Mouse (Mus musculus): Measurements from ENCODE around the gene Lrrc20. TPM values are rescaled to one million over a fixed set of nuclear protein-coding genes. Genes with fewer than 3 reads are reported as not detected.
"Not testable (repeated sequence)": the region's sequence is repeated elsewhere in the genome, so short reads cannot be mapped to it uniquely, and the experiment has no call there.

Lrrc20 gene
- polyA plus RNA-seq, 2 experiments: 6.1 to 6.4 TPM

DNA sequence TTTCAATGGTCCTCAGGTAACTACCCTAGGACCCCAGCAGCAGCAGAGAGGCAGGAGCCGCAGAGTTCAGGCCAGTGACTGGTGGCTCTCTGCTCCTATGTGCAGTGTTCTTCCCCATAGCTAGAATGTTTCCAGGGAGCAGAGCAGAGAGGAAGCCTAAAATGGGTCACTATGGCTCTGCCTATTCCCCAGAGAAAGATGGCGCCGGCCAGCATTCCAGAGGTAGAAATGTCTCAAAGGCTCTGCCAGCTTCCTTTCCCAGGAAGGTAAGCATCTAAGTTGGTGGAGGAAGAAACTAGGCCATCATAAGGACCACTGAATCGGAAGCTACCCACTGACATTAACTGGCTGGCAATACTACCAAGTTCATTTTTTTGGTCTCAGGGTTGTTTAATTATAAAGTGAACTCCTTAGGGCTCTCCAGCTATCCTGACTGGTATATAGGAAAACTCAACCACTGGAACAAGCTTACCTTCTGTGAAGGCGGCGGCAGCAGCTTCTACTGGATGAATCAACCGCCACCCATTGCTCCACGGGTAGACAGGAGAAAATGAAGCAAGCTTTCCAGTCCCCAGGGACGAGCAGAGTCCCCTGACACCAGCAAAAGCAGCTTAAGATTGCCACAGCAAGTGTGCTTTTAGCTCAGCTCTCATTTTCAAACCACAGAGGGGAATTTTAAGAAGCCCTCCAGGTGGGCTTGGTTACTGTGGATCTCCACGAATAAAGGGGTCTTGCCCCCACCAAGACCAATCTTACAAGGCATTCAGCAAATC, 27.8 kb upstream of the Lrrc20 start:
- WGBS (ENCODE audit: insufficient replicate concordance): 80% methylated on average over 10 of the region's 10 CpGs
- no peak for TF ChIP-seq EP300 (IDR thresholded peaks at IDR 0.05; ENCODE audit: low read depth)

DNA sequence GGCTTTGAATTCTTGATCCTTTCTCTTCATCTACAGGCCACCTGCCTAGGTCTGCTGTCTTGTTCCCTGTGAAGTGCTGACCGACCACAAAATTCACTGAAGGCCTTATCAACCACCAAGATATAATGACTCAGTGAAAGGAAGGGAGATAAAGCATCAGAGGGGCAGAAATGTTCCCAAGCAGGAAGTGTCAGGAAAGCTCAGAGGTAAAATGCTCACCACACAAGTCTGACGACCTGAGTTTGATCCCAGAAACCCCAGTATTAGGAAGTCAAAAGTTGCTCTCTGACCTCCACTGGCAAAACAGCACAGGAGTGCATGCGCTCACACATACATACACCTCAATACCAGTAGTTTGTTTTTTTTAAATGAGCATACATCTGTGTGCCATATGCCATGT, 26.8 kb upstream of the Lrrc20 start:
- Histone ChIP-seq H3K27ac (no peak overlapping the region), H3K4me1 (replicated peaks; ENCODE audit: control insufficient read depth in 2 of 2, insufficient read depth in 2 of 2, low read length in 1 of 2) (peaks cover 16 to 40% of the 10 kb centered on the region in 2 experiments), H3K9ac (replicated peaks) (peak overlapping the region; percentile 37), H3K4me3 (ENCODE audit: insufficient read depth in 1 of 2, low read depth in 2 of 2, low read length in 2 of 2) (no peak overlapping the region), H3K9me3 (ENCODE audit: control insufficient read depth, low read length) (no peaks in the 10 kb centered on the region), H3K27me3 (ENCODE audit: control insufficient read depth, insufficient read depth, low read length) (no peaks in the 10 kb centered on the region), H3K36me3 (replicated peaks; ENCODE audit: control insufficient read depth, insufficient read depth, low read depth) (peaks cover 18% of the 10 kb centered on the region), H3K4me2 (ENCODE audit: low read depth) (peak overlapping the region; percentile 32)
- no peak for TF ChIP-seq CTCF (IDR thresholded peaks at IDR 0.05; ENCODE audit: low read depth)
- TF ChIP-seq EP300 (IDR thresholded peaks at IDR 0.05; ENCODE audit: low read depth): no peak
- DNase-seq (ENCODE audit: low read depth in 3 of 3, low spot score in 3 of 3) (no peak), ATAC-seq (ENCODE audit: insufficient read depth) (no peak)
- WGBS (ENCODE audit: insufficient replicate concordance): 39% methylated on average over 3 of the region's 3 CpGs

More for the DNA sequence above, 27.8 kb upstream of the Lrrc20 start:
- peaks cover 16 to 42% of the 10 kb centered on the region in 2 experiments for H3K4me1 ChIP-seq (replicated peaks; ENCODE audit: control insufficient read depth in 2 of 2, insufficient read depth in 2 of 2, low read length in 1 of 2)
- no peak overlapping the region for H3K9ac ChIP-seq (replicated peaks)
- DNase-seq (ENCODE audit: low read depth in 3 of 3, low spot score in 3 of 3) (no peak), ATAC-seq (ENCODE audit: insufficient read depth) (no peak)
- no peak overlapping the region for H3K27ac ChIP-seq
- H3K4me3 ChIP-seq (ENCODE audit: insufficient read depth in 1 of 2, low read depth in 2 of 2, low read length in 2 of 2): no peak overlapping the region
- H3K9me3 ChIP-seq (ENCODE audit: control insufficient read depth, low read length): no peaks in the 10 kb centered on the region
- H3K27me3 ChIP-seq (ENCODE audit: control insufficient read depth, insufficient read depth, low read length): no peaks in the 10 kb centered on the region
- H3K4me2 ChIP-seq (ENCODE audit: low read depth): peak overlapping the region; percentile 4; the same call in 1 of the 2 replicates
- peaks cover 21% of the 10 kb centered on the region for H3K36me3 ChIP-seq (replicated peaks; ENCODE audit: control insufficient read depth, insufficient read depth, low read depth)

DNA sequence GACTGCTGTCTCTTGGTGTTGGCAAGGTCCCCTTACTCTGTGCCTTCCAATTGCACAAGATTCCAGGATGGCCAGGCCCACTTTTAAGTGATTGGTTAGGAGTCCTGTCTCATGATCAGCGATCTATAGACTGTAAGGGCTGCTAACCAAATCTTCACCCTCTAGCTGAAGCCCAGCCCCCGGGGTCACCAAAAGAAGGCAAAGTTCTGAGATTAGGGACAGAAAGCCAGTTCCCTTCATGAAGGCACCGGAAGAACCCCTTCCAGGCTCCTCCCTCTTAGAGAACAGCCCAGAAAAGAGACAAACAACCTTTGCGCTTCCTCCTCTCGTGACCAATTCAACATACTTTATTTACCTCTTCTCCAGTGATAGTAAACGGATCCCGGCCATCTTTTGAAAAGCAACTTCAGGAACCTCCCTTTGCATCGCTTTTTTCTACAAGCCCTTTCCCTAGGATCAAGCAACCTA, 24.1 kb upstream of the Lrrc20 start:
- Histone ChIP-seq H3K4me3 (ENCODE audit: insufficient read depth in 1 of 2, low read depth in 2 of 2, low read length in 2 of 2) (peak overlapping the region; percentile 85 to 97), H3K36me3 (replicated peaks; ENCODE audit: control insufficient read depth, insufficient read depth, low read depth) (peaks cover 12% of the 10 kb centered on the region), H3K27me3 (ENCODE audit: control insufficient read depth, insufficient read depth, low read length) (no peaks in the 10 kb centered on the region), H3K9me3 (ENCODE audit: control insufficient read depth, low read length) (no peaks in the 10 kb centered on the region), H3K27ac (peak overlapping the region; percentile 91), H3K4me1 (replicated peaks; ENCODE audit: control insufficient read depth in 2 of 2, insufficient read depth in 2 of 2, low read length in 1 of 2) (peaks cover 16 to 33% of the 10 kb centered on the region in 2 experiments), H3K4me2 (ENCODE audit: low read depth) (peak overlapping the region; percentile 76), H3K9ac (replicated peaks) (peak overlapping the region; percentile 93)
- 1% methylated on average over 8 of the region's 8 CpGs for whole genome bisulfite sequencing (ENCODE audit: insufficient replicate concordance)
- TF ChIP-seq EP300 (IDR thresholded peaks at IDR 0.05; ENCODE audit: low read depth) (no peak), CTCF (IDR thresholded peaks at IDR 0.05; ENCODE audit: low read depth) (no peak)
- DNase-seq (ENCODE audit: low read depth in 3 of 3, low spot score in 3 of 3): peak; percentile 59 to 70 (median 60)
- peak; percentile 27 for ATAC-seq (ENCODE audit: insufficient read depth)

DNA sequence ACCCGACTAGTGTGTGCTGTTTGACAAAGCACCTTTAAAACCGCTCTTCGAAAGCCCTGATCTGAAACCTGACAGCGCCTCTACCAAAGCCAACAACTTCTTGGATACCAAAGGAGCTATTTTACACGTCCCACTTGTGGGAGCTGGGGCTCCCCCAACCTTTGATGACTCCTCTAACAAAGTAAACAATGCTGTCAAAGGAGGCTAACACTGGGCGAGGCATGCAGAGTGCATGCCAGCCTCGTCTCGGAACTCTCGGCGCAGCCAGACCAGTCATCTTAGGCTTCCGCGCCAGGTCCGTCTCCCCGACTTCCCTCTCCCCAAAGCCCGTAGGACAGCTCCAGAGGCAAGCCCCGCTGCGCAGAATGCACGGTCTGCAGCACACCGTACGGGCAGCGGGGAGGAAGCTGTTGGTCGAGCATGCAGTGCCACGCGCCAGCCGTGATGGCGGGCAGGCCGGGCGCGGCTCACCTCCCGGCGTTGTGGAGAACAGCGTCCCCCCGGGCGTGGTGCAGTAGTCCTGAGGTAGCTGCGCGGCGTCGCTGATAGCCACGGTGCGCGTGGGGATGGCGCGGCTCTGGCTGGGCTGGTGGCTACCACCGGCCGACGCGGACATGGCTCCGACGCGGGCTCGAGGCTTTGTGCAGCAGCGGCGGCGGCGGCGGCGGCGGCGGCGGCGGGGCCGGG, 23.5 kb upstream of the Lrrc20 start:
- DNase-seq (ENCODE audit: low read depth in 3 of 3, low spot score in 3 of 3): peak in 1 of 3 experiments; percentile 40
- H3K4me3 ChIP-seq (ENCODE audit: insufficient read depth in 1 of 2, low read depth in 2 of 2, low read length in 2 of 2): peak overlapping the region; percentile 85 to 97
- peak overlapping the region; percentile 76 for H3K4me2 ChIP-seq (ENCODE audit: low read depth)
- no peaks in the 10 kb centered on the region for H3K9me3 ChIP-seq (ENCODE audit: control insufficient read depth, low read length)
- under 1% methylated on average over 47 of the region's 62 CpGs for WGBS (ENCODE audit: insufficient replicate concordance)
- no peak for TF ChIP-seq EP300 (IDR thresholded peaks at IDR 0.05; ENCODE audit: low read depth)
- TF ChIP-seq CTCF (IDR thresholded peaks at IDR 0.05; ENCODE audit: low read depth): peak; percentile 49
- H3K9ac ChIP-seq (replicated peaks): peak overlapping the region; percentile 93
- peak; percentile 59 for ATAC-seq (ENCODE audit: insufficient read depth)
- peak overlapping the region; percentile 91 for H3K27ac ChIP-seq
- peaks cover 12% of the 10 kb centered on the region for H3K36me3 ChIP-seq (replicated peaks; ENCODE audit: control insufficient read depth, insufficient read depth, low read depth)
- H3K4me1 ChIP-seq (replicated peaks; ENCODE audit: control insufficient read depth in 2 of 2, insufficient read depth in 2 of 2, low read length in 1 of 2): peaks cover 16 to 33% of the 10 kb centered on the region in 2 experiments
- no peaks in the 10 kb centered on the region for H3K27me3 ChIP-seq (ENCODE audit: control insufficient read depth, insufficient read depth, low read length)

DNA sequence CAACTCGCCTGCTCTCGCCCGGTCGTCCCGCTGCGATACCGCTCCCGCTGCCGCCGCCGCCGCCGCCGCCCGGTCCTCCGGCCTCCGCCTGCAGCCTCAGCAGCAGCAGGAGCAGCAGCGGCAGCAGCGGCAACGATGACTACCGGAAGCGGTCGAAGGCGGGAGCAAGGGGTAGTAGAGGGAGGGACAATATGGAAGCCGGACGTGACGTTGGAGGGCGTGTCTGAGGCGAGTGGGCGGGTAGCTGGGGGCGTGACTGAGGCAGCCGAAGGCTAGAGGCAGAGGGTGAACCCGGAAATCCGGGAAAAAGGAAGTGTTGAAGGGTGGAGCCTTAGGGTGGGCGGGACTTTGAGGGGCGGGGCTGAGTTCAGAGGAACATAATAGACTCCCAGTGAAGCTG, 23.0 kb upstream of the Lrrc20 start, which contains the start of gene Eif4ebp2:
Eif4ebp2 (minus strand) TSS at position 17 of the 400 bp plus-strand sequence.
- peak; percentile 97 for ATAC-seq (ENCODE audit: insufficient read depth)
- Histone ChIP-seq H3K27me3 (ENCODE audit: control insufficient read depth, insufficient read depth, low read length) (no peaks in the 10 kb centered on the region), H3K27ac (peak within 1 kb of the TSS; percentile 91), H3K4me3 (ENCODE audit: insufficient read depth in 1 of 2, low read depth in 2 of 2, low read length in 2 of 2) (peak within 1 kb of the TSS; percentile 85 to 97), H3K36me3 (replicated peaks; ENCODE audit: control insufficient read depth, insufficient read depth, low read depth) (peaks cover 12% of the 10 kb centered on the region), H3K9me3 (ENCODE audit: control insufficient read depth, low read length) (no peaks in the 10 kb centered on the region), H3K4me1 (replicated peaks; ENCODE audit: control insufficient read depth in 2 of 2, insufficient read depth in 2 of 2, low read length in 1 of 2) (peaks cover 16 to 33% of the 10 kb centered on the region in 2 experiments), H3K4me2 (ENCODE audit: low read depth) (peak within 1 kb of the TSS; percentile 76), H3K9ac (replicated peaks) (peak within 1 kb of the TSS; percentile 93)
- WGBS (ENCODE audit: insufficient replicate concordance): under 1% methylated on average over 36 of the region's 36 CpGs
- DNase-seq (ENCODE audit: low read depth in 3 of 3, low spot score in 3 of 3): peak; percentile 96 to 98 (median 97)
- TF ChIP-seq CTCF (IDR thresholded peaks at IDR 0.05; ENCODE audit: low read depth) (no peak), EP300 (IDR thresholded peaks at IDR 0.05; ENCODE audit: low read depth) (no peak)

DNA sequence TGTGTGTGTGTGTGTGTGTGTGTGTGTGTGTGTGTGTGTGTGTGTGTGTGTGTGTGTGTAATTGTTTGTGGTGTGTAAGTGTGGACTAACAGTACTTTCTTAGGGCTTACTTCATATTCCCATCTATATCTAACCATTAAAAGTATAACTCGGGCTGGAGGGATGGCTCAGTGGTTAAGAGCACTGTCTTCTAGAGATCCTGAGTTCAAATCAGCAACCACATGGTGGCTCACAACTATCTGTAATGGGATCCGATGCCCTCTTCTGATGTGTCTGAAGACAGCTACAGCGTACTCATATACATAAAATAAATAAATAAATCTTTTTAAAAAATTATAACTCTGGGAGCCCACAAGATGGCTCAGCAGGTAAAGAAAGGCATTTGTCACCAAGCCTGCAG, 22.4 kb upstream of the Lrrc20 start:
- H3K27ac ChIP-seq; H3K4me2 ChIP-seq (ENCODE audit: low read depth); H3K27me3 ChIP-seq (ENCODE audit: control insufficient read depth, insufficient read depth, low read length); DNase-seq (ENCODE audit: low read depth in 3 of 3, low spot score in 3 of 3); H3K9ac ChIP-seq (replicated peaks); ATAC-seq (ENCODE audit: insufficient read depth); H3K4me3 ChIP-seq (ENCODE audit: insufficient read depth in 1 of 2, low read depth in 2 of 2, low read length in 2 of 2); H3K9me3 ChIP-seq (ENCODE audit: control insufficient read depth, low read length): not testable (repeated sequence)
- Histone ChIP-seq H3K4me1 (replicated peaks; ENCODE audit: control insufficient read depth in 2 of 2, insufficient read depth in 2 of 2, low read length in 1 of 2) (peaks cover 16 to 31% of the 10 kb centered on the region in 2 experiments), H3K36me3 (replicated peaks; ENCODE audit: control insufficient read depth, insufficient read depth, low read depth) (peaks cover 12% of the 10 kb centered on the region)
- 53% methylated on average over 3 of the region's 3 CpGs for WGBS (ENCODE audit: insufficient replicate concordance)

Measured in liver, embryonic 14.5 days (tissue).